Mouse (Mus musculus) T-cell, adult 66 days (primary cell): ENCODE data around the gene Olfr494. TPM values are rescaled to one million over a fixed set of nuclear protein-coding genes. Genes with fewer than 3 reads are reported as not detected.

Source experiments
- total RNA-seq, 2 experiments: library from RNA; stranded (reverse); gene quantifications; 3 replicates in 1 of 2; 4 replicates in 1 of 2; pipeline ENCODE4 v1.2.4; 2023

Olfr494 gene
- total RNA-seq: not detected

GRCm38 (mm10) chr7:108365035-108365434 lies at the start of gene Olfr494:
Gene Olfr494 (plus strand): TSS chr7:108365335.

GRCm38 (mm10) chr7:108323574-108323973 lies 41.6 kb upstream of the Olfr494 start, which contains the start of gene Olfr492:
Gene Olfr492 (minus strand): TSS chr7:108323674.

GRCm38 (mm10) chr7:108346879-108347278 lies 18.3 kb upstream of the Olfr494 start, which contains the start of gene Olfr493:
Gene Olfr493 (minus strand): TSS chr7:108346979.

GRCm38 (mm10) chr7:108392867-108393266 lies 27.7 kb downstream of the Olfr494 start, which contains the start of gene Olfr495:
Gene Olfr495 (plus strand): TSS chr7:108393167.

Other genes with a start within 250 kb of the Olfr494 start
- not detected for gene Olfr484, start 237.9 kb upstream of the Olfr494 start, total RNA-seq
- not detected for gene Olfr485, start 205.5 kb upstream of the Olfr494 start, total RNA-seq
- not detected for gene Olfr486, start 192.6 kb upstream of the Olfr494 start, total RNA-seq
- not detected for gene Olfr487, start 150.7 kb upstream of the Olfr494 start, total RNA-seq
- gene Olfr488, start 107.0 kb upstream of the Olfr494 start, total RNA-seq: not detected
- gene Olfr490, start 76.4 kb upstream of the Olfr494 start, total RNA-seq: not detected
- not detected for gene Olfr491, start 51.9 kb upstream of the Olfr494 start, total RNA-seq
- gene Olfr492, start 41.7 kb upstream of the Olfr494 start, total RNA-seq: not detected
- not detected for gene Olfr493, start 18.4 kb upstream of the Olfr494 start, total RNA-seq
- not detected for gene Olfr495, start 27.8 kb downstream of the Olfr494 start, total RNA-seq
- not detected for gene Olfr497, start 55.1 kb downstream of the Olfr494 start, total RNA-seq
- gene Olfr498, start 100.0 kb downstream of the Olfr494 start, total RNA-seq: not detected
- gene Olfr502, start 159.7 kb downstream of the Olfr494 start, total RNA-seq: not detected
- not detected for gene Olfr503, start 179.2 kb downstream of the Olfr494 start, total RNA-seq
- not detected for gene Olfr504, start 200.5 kb downstream of the Olfr494 start, total RNA-seq
- not detected for gene Olfr506, start 245.5 kb downstream of the Olfr494 start, total RNA-seq